Mouse (Mus musculus): ENCODE measurements around the gene Fam50b.

Fam50b gene

GRCm38 (mm10) chr13:34734686-34735085, at the start of gene Fam50b:
Fam50b (plus strand) TSS chr13:34734850.
- no peak for DNase-seq (ENCODE audit: low spot score in 2 of 2)

DNA sequence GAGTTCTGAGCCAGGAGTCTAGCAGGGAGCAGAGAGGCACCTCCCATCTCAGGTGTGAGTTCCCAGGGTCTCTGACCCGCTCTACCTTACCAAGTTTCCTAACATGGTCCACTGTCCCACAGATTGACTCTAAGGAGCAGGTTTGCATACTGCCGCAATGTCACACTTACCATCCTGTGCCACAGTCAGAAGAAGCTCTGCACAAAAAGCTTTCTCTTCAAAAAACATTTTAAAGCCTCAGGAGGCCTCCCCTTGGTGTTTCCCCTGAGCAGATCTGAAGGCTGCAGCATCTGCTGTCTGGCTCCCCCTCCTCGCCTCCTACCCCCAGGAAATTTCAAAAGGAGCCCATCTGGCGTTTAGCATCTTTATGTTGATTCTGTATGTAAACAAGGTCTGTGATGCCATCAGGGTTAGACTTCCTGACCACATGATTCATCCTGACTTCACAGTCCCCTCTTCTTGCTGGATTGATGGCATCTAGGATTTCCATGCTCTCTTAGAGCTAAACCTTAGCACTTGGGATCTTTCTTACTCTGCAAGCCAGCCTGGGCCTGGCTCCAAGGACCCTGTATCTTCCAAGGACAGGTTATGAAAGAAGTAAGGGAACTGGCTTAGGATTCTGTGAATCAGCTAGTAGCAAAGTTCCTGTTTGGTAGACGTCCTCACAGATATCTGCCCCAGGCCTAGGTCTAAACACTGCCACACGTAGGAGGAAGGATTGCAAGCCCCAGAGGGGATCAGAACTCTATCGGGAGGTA, 49.5 kb upstream of the Fam50b start:
- no peak for DNase-seq (ENCODE audit: low spot score in 2 of 2)

DNA sequence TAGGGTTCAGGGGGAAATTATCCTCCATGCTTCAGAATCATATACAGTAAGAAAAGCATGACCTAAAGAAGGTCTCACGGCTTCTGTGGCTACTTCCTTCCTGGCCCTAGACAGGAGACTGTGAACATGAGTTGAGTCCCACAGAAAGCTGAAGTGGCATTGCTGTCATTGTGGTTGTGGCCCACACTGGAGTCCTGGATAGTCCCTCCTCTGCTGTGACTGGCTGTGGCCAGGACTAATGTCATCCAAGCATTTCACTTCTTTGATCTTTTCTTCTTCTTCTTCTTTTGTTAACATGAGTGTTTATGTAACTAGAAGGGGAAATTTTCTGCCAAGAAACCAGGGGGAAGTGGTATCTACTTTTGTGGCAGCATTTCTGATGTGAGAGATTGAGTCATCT, 43.6 kb upstream of the Fam50b start:
- DNase-seq (ENCODE audit: low spot score in 2 of 2), result no peak

DNA sequence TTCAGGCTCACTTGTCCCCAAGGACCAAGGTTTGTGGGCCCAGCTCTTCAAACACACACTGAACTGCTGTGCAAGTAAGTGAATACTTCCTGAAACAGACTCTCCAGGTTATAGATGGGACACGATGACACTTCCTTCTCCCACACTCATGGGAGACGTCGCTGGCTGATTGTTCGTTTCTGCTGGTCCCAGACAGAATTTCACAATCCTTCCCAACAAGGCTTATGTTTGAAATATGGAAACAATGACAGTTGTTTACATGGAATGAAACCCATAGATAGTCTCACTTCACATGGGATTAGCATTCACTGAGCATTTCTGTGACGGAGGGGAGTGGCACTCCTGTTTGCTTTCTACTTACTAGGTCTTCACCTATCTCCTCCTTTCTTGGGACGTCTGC, 41.5 kb upstream of the Fam50b start:
- no peak for DNase-seq (ENCODE audit: low spot score in 2 of 2)

DNA sequence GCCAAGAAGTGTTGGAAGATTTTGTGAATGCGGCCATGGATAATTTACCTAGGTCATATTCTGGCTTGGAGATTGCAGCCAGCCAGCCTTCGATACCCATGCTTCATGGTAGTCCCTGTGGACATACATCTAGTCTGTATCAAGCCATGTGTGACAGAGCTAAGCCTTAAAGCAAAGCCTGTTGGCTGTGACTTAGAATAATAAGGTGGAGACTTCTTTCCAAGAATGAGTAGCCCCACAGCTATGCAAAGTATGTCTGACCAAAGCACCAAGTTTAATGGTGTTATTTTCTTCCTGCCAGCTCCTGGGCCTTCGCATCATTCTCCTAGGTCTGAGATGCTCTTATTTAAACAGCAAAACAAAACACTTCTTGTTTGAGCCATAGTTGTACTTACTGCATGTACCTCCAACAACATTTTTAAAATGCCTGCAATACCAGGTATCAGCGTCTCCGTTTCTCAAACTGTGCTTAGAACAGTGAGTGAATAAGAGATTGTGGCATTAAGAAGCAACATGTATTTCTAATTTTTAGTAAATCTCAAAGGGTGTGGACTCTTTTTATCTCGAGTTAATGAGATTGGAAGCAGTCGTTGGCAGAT, 37.8 kb upstream of the Fam50b start:
- no peak for DNase-seq (ENCODE audit: low spot score in 2 of 2)

DNA sequence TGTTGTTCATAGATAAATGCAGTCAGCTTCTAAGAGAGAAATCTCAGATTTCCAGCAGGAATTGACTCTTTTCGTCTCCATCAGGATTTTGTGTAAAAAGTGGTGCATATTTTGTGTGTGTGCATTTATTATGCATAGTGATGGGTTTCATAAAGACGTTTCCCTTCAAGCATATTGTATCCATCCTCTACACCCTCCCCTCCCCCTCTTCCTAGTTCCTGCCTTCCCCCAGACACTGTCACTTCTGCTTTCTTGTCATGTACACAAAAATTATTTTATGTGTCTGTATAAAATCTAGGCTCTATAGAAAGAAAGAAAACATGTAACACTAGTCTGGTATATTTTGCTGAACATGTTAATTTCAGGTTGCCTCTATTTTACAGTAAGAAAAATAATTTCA, 34.6 kb upstream of the Fam50b start:
- DNase-seq (ENCODE audit: low spot score in 2 of 2), result no peak

- DNase-seq (ENCODE audit: low spot score in 2 of 2), result no peak
Observed at GRCm38 (mm10) chr13:34700630-34701029, 34.0 kb upstream of the Fam50b start.

DNA sequence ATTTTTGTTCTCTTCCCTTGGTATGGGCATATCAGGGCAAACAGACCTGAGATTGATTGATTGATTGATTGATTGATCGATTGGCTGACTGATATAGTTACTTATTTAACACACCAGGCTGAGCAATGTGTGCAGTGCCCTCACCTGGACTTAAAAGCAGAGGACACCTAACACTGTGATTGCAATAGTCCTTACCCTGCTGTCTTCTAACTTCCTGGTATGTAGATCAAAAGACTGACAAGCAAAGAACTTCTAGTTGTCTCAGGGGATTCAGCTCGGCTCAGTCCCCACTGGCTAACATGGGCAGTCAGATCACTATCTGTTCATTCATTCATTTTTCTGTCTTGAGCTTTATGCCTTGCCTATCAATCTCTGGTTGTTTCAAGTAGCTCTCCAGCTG, 31.3 kb upstream of the Fam50b start:
- DNase-seq (ENCODE audit: low spot score in 2 of 2), result no peak

GRCm38 (mm10) chr13:34703795-34704194, 30.9 kb upstream of the Fam50b start:
- DNase-seq (ENCODE audit: low spot score in 2 of 2), result no peak

GRCm38 (mm10) chr13:34704835-34705234, 29.8 kb upstream of the Fam50b start:
- no peak for DNase-seq (ENCODE audit: low spot score in 2 of 2)

GRCm38 (mm10) chr13:34708955-34709354, 25.7 kb upstream of the Fam50b start:
- no peak for DNase-seq (ENCODE audit: low spot score in 2 of 2)

- no peak for DNase-seq (ENCODE audit: low spot score in 2 of 2)
Observed at GRCm38 (mm10) chr13:34709566-34709965, 25.1 kb upstream of the Fam50b start.

DNA sequence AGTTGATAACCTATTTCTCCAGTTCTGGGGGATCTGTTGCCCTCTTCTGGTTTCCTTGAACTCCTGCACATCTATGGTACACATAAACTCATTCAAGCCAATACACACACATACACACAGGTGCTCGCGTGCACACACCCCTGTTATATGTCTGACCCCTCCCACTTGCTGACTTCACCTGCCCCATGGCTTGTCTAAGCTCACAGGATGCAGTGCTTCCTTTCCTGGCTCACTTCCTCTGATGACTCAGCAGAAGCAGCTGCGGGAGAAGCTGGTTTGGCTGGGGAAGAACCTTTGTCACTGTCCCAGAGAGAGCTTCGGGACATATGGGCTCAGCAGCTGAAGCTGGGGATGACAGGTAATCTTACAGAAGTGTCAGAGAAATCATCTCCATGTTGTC, 23.2 kb upstream of the Fam50b start:
- DNase-seq (ENCODE audit: low spot score in 2 of 2), result no peak

DNA sequence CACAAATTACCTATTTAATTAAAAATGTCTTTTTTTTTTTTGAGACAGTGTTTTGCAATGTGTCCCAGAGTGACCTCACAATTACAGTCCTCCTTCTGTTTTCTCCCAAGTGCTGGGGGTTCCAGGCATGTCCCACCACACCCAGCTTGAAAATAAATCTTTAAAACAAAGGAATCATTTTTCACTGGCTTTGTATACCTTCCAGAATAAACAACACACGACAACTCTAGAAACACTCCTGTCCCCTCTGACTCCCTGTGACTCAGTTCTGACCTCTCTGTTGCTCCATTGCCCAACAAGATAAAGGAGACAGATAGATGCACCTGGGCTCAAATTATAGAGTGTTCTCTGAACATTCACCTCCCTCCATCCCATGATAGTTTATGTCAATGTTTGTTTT, 21.8 kb upstream of the Fam50b start:
- DNase-seq (ENCODE audit: low spot score in 2 of 2), result no peak

DNA sequence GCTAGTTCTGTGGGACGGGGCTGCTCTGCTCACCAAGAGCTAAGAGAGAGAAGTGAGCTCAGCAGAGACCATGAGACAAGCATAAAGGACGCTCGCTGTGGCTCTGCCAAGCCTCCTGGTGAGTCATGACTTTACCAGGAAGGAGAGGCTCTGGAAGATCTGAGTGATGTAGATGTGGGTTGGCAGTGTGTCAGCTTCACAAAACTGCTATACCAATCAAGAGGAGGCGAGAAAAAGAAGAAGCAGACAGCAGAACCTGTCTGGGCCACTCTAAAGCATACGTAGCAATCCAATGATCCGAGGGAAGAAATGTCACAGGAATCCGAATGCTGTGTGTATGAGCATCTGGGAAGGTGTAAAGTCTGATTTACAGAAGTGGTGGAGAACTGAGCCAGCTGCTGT, 19.2 kb upstream of the Fam50b start:
- no peak for DNase-seq (ENCODE audit: low spot score in 2 of 2)

- DNase-seq (ENCODE audit: low spot score in 2 of 2), result no peak
Observed at GRCm38 (mm10) chr13:34724831-34725592, 9.6 kb upstream of the Fam50b start.

GRCm38 (mm10) chr13:34725800-34726476, 8.7 kb upstream of the Fam50b start:
- no peak for DNase-seq (ENCODE audit: low spot score in 2 of 2)

DNA sequence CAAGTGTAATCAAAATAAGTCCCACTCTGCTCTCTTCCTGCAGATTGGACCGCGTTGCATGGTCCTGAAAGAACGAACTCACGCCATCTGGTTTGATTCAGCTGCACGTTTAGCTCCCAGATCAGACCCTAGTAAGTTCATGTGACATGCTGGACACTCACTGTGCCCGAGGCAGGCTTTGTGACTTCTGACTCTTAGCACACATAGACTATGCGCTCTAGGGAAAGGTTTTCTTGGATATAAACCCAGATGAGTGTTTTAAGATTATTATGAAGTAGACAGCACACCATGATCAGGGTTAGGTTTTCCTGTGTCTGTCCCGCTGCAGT, 8.2 kb upstream of the Fam50b start:
- no peak for DNase-seq (ENCODE audit: low spot score in 2 of 2)

- DNase-seq (ENCODE audit: low spot score in 2 of 2), result no peak
Observed at GRCm38 (mm10) chr13:34727060-34727459, 7.6 kb upstream of the Fam50b start.

GRCm38 (mm10) chr13:34731551-34731950, 3.1 kb upstream of the Fam50b start:
- DNase-seq (ENCODE audit: low spot score in 2 of 2), result no peak

DNA sequence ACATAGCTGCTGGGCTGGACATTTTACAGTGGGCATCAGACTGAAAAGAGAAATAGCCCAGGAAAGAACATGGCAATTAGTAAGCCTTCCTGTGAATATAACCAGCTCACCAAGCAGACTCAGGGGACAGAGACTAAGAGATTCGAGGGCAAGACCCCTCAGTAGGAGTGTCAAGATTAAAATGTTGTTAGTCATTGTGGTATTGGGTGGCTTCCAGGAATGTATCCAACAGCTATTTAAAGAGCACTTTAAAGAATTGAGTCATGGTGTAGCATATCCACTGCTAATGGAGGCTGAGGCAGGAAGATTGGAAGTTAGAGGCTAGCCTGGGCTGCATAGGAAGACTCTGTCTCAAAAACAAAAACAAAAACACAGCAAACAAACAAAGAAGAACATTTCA, 870 bp upstream of the Fam50b start:
- DNase-seq (ENCODE audit: low spot score in 2 of 2), result no peak

DNA sequence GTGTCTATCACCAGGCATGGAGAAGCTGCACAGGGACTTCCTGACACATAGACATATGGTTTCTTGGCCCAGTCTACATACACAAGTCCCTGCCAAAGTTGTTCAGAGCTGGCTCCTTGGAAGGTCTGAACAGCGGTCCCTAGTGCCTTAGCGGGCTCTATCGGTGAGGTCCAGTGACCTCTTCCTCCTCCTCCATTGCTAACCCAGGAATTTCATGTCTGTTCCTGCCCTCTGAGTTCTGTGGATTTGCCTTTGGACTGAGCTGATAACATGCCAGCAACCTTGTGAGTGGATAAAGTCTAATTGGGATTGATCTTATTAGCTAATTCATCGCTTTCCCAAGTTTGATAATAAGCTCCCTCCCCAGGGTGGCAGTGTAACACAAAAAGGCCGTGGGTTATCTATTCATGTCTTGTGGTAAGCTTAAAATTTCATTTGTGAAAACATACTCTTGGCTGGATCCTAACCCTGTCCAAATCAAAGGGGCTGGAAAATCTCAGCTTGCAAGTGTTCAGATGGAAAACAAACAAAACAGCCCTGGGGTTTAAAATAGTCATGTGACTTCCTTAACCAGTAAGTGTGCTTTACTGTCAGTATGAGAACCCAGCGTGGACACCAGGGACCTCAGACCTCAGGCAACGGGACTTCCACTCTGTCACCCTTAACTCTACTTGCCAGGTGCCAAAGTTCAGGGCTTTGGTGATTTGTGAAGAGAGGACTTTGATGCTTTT, 3.5 kb downstream of the Fam50b start:
- DNase-seq (ENCODE audit: low spot score in 2 of 2), result no peak
